Mouse (Mus musculus): ENCODE measurements around the gene Morc2a. TPM values are rescaled to one million over a fixed set of nuclear protein-coding genes. Genes with fewer than 3 reads are reported as not detected.

Morc2a gene
- polyA plus RNA-seq, 1 experiment from 2014 or later = 25.9 TPM

- no peaks in the 10 kb centered on the region for H3K4me1 ChIP-seq (ENCODE audit: control insufficient read depth, insufficient read depth, low read depth, low read length)
- peaks cover 72% of the 10 kb centered on the region for H3K36me3 ChIP-seq (ENCODE audit: control insufficient read depth, insufficient read depth, low read length)
- no peaks in the 10 kb centered on the region for H3K27me3 ChIP-seq (replicated peaks; ENCODE audit: control insufficient read depth, insufficient read depth, low read length)
- no peak overlapping the region for H3K4me3 ChIP-seq (ENCODE audit: low read length)
- no peak overlapping the region for H3K4me2 ChIP-seq (ENCODE audit: low read length)
- 92% methylated on average over 5 of the region's 5 CpGs for WGBS
- no peak overlapping the region for H3K9ac ChIP-seq (ENCODE audit: low read depth, low read length)
- no peak for ATAC-seq
- H3K9me3 ChIP-seq (ENCODE audit: control insufficient read depth, low read length) = no peaks in the 10 kb centered on the region
- no peak overlapping the region for H3K27ac ChIP-seq (ENCODE audit: low read depth, low read length)
Measured at GRCm38 (mm10) chr11:3676423-3676822, 27.4 kb downstream of the Morc2a start.

GRCm38 (mm10) chr11:3677204-3677603 is 28.2 kb downstream of the Morc2a start:
- H3K4me1 ChIP-seq (ENCODE audit: control insufficient read depth, insufficient read depth, low read depth, low read length) = no peaks in the 10 kb centered on the region
- H3K9me3 ChIP-seq (ENCODE audit: control insufficient read depth, low read length) = no peaks in the 10 kb centered on the region
- H3K4me2 ChIP-seq (ENCODE audit: low read length) = no peak overlapping the region
- no peaks in the 10 kb centered on the region for H3K27me3 ChIP-seq (replicated peaks; ENCODE audit: control insufficient read depth, insufficient read depth, low read length)
- no peak for ATAC-seq
- H3K4me3 ChIP-seq (ENCODE audit: low read length) = no peak overlapping the region
- no peak overlapping the region for H3K9ac ChIP-seq (ENCODE audit: low read depth, low read length)
- peaks cover 68% of the 10 kb centered on the region for H3K36me3 ChIP-seq (ENCODE audit: control insufficient read depth, insufficient read depth, low read length)
- 87% methylated on average over 6 of the region's 6 CpGs for WGBS
- H3K27ac ChIP-seq (ENCODE audit: low read depth, low read length) = no peak overlapping the region

DNA sequence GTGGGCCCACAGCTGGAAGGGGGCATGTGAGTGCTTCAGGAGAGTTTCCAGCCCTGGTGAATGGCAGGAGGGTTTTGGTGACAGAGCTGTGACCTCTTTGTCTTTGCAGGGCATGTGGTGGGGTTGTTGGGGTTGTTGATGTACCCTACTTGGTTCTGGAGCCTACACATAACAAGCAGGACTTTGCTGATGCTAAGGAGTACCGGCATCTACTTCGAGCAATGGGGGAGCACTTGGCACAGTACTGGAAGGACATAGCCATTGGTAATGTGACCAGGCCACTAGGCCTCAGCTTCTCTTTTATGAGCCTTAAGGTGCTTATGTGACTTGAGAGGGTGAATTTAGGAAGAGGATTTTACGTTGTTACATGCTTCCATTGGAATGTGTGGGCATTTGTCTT is 30.8 kb downstream of the Morc2a start:
- no peak for ATAC-seq
- no peak overlapping the region for H3K27ac ChIP-seq (ENCODE audit: low read depth, low read length)
- H3K9me3 ChIP-seq (ENCODE audit: control insufficient read depth, low read length) = no peaks in the 10 kb centered on the region
- WGBS = 97% methylated on average over 3 of the region's 3 CpGs
- H3K4me2 ChIP-seq (ENCODE audit: low read length) = no peak overlapping the region
- H3K4me1 ChIP-seq (ENCODE audit: control insufficient read depth, insufficient read depth, low read depth, low read length) = no peaks in the 10 kb centered on the region
- H3K9ac ChIP-seq (ENCODE audit: low read depth, low read length) = no peak overlapping the region
- H3K36me3 ChIP-seq (ENCODE audit: control insufficient read depth, insufficient read depth, low read length) = peaks cover 63% of the 10 kb centered on the region
- H3K4me3 ChIP-seq (ENCODE audit: low read length) = no peak overlapping the region
- H3K27me3 ChIP-seq (replicated peaks; ENCODE audit: control insufficient read depth, insufficient read depth, low read length) = no peaks in the 10 kb centered on the region

GRCm38 (mm10) chr11:3683696-3684095 is 34.7 kb downstream of the Morc2a start:
- Histone ChIP-seq H3K9ac (ENCODE audit: low read depth, low read length) (no peak overlapping the region), H3K27ac (ENCODE audit: low read depth, low read length) (no peak overlapping the region), H3K27me3 (replicated peaks; ENCODE audit: control insufficient read depth, insufficient read depth, low read length) (no peaks in the 10 kb centered on the region), H3K4me1 (ENCODE audit: control insufficient read depth, insufficient read depth, low read depth, low read length) (no peaks in the 10 kb centered on the region), H3K9me3 (ENCODE audit: control insufficient read depth, low read length) (no peaks in the 10 kb centered on the region), H3K4me2 (ENCODE audit: low read length) (no peak overlapping the region), H3K36me3 (ENCODE audit: control insufficient read depth, insufficient read depth, low read length) (peaks cover 58% of the 10 kb centered on the region), H3K4me3 (ENCODE audit: low read length) (no peak overlapping the region)
- no peak for ATAC-seq
- WGBS = 93% methylated on average over 11 of the region's 11 CpGs

DNA sequence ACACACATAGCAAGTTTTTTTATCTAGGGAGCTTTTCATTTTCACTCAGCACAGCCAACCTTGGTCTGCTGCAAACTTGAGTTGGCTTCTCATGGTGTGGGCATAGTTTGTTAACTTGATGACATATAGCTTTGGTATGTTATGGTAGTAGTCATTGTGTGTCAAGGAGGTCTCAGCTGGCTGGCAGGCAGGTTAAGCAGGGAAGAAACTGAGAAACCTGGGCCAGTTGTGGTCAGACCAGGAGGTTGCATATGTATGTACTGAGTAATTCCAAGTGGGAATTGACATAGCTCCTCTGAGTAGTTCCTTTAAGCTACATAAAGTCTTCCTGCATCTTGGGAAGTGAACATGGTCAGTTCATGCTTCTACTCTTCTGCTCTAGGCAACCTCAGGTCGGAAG is 35.2 kb downstream of the Morc2a start:
- WGBS = 96% methylated on average over 1 of the region's 1 CpGs
- Histone ChIP-seq H3K9me3 (ENCODE audit: control insufficient read depth, low read length) (no peaks in the 10 kb centered on the region), H3K9ac (ENCODE audit: low read depth, low read length) (no peak overlapping the region), H3K4me2 (ENCODE audit: low read length) (no peak overlapping the region), H3K4me1 (ENCODE audit: control insufficient read depth, insufficient read depth, low read depth, low read length) (no peaks in the 10 kb centered on the region), H3K4me3 (ENCODE audit: low read length) (no peak overlapping the region), H3K27ac (ENCODE audit: low read depth, low read length) (no peak overlapping the region), H3K36me3 (ENCODE audit: control insufficient read depth, insufficient read depth, low read length) (peaks cover 58% of the 10 kb centered on the region), H3K27me3 (replicated peaks; ENCODE audit: control insufficient read depth, insufficient read depth, low read length) (no peaks in the 10 kb centered on the region)
- ATAC-seq = no peak

DNA sequence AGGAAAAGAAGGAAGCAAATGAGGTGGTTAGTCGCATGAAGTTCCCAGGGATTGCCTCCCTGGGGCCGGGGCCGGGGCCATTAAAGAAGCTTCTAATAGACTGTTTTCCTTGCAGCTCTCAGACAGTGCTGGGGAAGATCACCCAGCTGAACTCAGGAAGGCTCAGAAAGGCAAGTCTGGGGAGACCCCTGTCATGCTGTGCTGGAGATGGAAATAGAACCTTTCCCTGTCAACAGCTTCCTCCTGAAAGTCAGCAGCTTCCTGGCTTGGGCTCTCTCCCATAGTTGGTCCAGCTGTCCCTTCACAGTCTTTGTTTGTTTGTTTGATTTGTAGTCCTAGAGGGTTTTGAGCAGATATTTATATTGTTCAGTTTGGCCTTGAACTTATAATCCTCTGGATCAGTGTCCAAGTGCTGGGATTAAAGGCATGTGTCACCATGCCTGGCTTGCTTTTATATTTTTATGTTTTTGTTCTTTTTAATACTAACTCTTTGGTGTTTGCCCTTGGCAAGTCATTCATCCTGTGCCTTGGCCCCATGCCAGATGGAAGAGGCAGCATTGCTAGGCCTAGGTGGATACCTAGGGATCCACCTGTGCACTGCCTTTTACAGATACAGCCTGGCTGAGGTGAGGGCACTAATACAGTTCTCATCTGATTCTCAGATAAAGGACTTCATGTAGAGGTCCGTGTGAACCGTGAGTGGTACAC is 35.9 kb downstream of the Morc2a start:
- Histone ChIP-seq H3K27me3 (replicated peaks; ENCODE audit: control insufficient read depth, insufficient read depth, low read length) (no peaks in the 10 kb centered on the region), H3K9me3 (ENCODE audit: control insufficient read depth, low read length) (no peaks in the 10 kb centered on the region), H3K4me1 (ENCODE audit: control insufficient read depth, insufficient read depth, low read depth, low read length) (no peaks in the 10 kb centered on the region), H3K9ac (ENCODE audit: low read depth, low read length) (no peak overlapping the region), H3K4me3 (ENCODE audit: low read length) (no peak overlapping the region), H3K27ac (ENCODE audit: low read depth, low read length) (no peak overlapping the region), H3K4me2 (ENCODE audit: low read length) (no peak overlapping the region), H3K36me3 (ENCODE audit: control insufficient read depth, insufficient read depth, low read length) (peaks cover 64% of the 10 kb centered on the region)
- ATAC-seq = no peak
- 95% methylated on average over 5 of the region's 5 CpGs for WGBS

GRCm38 (mm10) chr11:3685431-3685830 is 36.4 kb downstream of the Morc2a start:
- Histone ChIP-seq H3K4me2 (ENCODE audit: low read length) (no peak overlapping the region), H3K9ac (ENCODE audit: low read depth, low read length) (no peak overlapping the region), H3K4me1 (ENCODE audit: control insufficient read depth, insufficient read depth, low read depth, low read length) (no peaks in the 10 kb centered on the region), H3K27me3 (replicated peaks; ENCODE audit: control insufficient read depth, insufficient read depth, low read length) (no peaks in the 10 kb centered on the region), H3K9me3 (ENCODE audit: control insufficient read depth, low read length) (no peaks in the 10 kb centered on the region), H3K36me3 (ENCODE audit: control insufficient read depth, insufficient read depth, low read length) (peaks cover 60% of the 10 kb centered on the region), H3K4me3 (ENCODE audit: low read length) (no peak overlapping the region), H3K27ac (ENCODE audit: low read depth, low read length) (no peak overlapping the region)
- 93% methylated on average over 8 of the region's 8 CpGs for WGBS
- ATAC-seq = no peak

DNA sequence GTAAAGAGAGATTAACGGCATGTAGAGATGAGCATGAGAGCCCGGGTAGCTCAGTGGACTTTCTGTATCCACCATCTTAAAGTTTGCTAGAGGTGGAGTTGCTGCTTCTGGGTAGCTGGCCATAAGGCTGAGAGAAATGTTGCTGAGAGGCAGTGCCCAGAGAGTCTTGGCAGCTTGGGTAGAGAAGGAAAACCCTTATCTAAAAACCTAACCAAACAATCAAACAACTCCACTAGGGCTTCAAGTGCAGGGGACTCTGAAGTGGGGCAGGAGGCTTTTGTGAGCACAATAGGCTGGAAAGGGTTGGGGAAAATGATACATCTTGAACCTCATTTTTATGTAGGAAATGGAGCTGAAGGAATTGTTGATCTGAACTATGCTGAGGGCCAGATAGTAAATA is 37.3 kb downstream of the Morc2a start:
- Histone ChIP-seq H3K4me1 (ENCODE audit: control insufficient read depth, insufficient read depth, low read depth, low read length) (no peaks in the 10 kb centered on the region), H3K27ac (ENCODE audit: low read depth, low read length) (no peak overlapping the region), H3K4me2 (ENCODE audit: low read length) (no peak overlapping the region), H3K27me3 (replicated peaks; ENCODE audit: control insufficient read depth, insufficient read depth, low read length) (no peaks in the 10 kb centered on the region), H3K36me3 (ENCODE audit: control insufficient read depth, insufficient read depth, low read length) (peaks cover 56% of the 10 kb centered on the region), H3K9ac (ENCODE audit: low read depth, low read length) (no peak overlapping the region), H3K9me3 (ENCODE audit: control insufficient read depth, low read length) (no peaks in the 10 kb centered on the region), H3K4me3 (ENCODE audit: low read length) (no peak overlapping the region)
- ATAC-seq = no peak
- 95% methylated on average over 2 of the region's 2 CpGs for WGBS

DNA sequence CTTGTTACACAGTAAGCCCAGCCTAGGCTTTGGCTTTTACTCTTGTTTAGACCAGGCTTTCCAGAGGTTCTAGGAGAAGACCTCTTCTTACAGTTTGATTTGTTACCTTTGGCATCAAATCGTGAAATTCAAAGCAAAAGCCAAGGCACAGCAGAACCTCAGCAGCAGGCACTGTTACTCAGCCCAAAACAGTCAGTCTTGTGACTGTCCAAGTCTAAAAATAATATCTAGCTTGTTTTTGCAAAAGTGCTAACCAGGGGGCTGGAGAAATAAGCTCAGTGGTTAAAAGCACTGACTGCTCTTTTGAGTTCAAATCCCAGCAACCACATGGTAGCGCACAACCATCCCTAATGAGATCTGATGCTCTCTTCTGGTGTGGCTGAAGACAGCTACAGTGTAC is 37.9 kb downstream of the Morc2a start:
- no peak overlapping the region for H3K9ac ChIP-seq (ENCODE audit: low read depth, low read length)
- no peak overlapping the region for H3K4me2 ChIP-seq (ENCODE audit: low read length)
- H3K27ac ChIP-seq (ENCODE audit: low read depth, low read length) = no peak overlapping the region
- peaks cover 53% of the 10 kb centered on the region for H3K36me3 ChIP-seq (ENCODE audit: control insufficient read depth, insufficient read depth, low read length)
- no peak for ATAC-seq
- no peaks in the 10 kb centered on the region for H3K27me3 ChIP-seq (replicated peaks; ENCODE audit: control insufficient read depth, insufficient read depth, low read length)
- H3K4me1 ChIP-seq (ENCODE audit: control insufficient read depth, insufficient read depth, low read depth, low read length) = no peaks in the 10 kb centered on the region
- no peak overlapping the region for H3K4me3 ChIP-seq (ENCODE audit: low read length)
- whole genome bisulfite sequencing = 86% methylated on average over 2 of the region's 2 CpGs
- H3K9me3 ChIP-seq (ENCODE audit: control insufficient read depth, low read length) = no peaks in the 10 kb centered on the region

DNA sequence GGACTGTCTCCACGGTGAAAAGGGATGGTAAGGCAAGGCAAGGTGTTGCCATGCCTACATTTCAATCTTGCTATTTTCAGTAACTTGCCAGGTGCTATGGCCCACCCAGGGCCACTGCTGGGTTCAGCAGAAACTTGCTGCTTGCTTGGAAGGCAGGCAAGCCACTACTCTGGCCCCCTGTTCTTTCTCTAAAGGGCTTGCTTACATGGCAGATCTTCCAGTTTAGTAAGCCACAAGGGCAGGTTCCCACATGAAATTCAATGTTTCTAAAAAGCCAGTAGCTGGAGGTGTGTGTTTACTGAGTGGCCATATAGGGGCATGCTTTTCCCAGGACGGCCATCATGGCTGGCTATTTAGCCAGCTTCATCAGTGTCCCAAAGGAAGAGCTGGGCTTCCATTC is 42.8 kb downstream of the Morc2a start:
- Histone ChIP-seq H3K27me3 (replicated peaks; ENCODE audit: control insufficient read depth, insufficient read depth, low read length) (no peaks in the 10 kb centered on the region), H3K9ac (ENCODE audit: low read depth, low read length) (no peak overlapping the region), H3K36me3 (ENCODE audit: control insufficient read depth, insufficient read depth, low read length) (peaks cover 26% of the 10 kb centered on the region), H3K9me3 (ENCODE audit: control insufficient read depth, low read length) (no peaks in the 10 kb centered on the region), H3K27ac (ENCODE audit: low read depth, low read length) (no peak overlapping the region), H3K4me1 (ENCODE audit: control insufficient read depth, insufficient read depth, low read depth, low read length) (no peaks in the 10 kb centered on the region), H3K4me2 (ENCODE audit: low read length) (no peak overlapping the region), H3K4me3 (ENCODE audit: low read length) (no peak overlapping the region)
- WGBS = 77% methylated on average over 2 of the region's 2 CpGs
- no peak for ATAC-seq

Data from hindbrain, embryonic 16.5 days (tissue).